Mouse (Mus musculus) myocyte (in vitro differentiated cells): ENCODE measurements at regions not wholly inside any gene's neighbourhood (a gene's known extent, or its start where the extent isn't known, plus 50 kb on each side); places are given as distances from the start of the nearest gene placed in this dataset.

Source experiments
- CEBPB ChIP-seq: IDR thresholded peaks from 2 replicates; pipeline ENCODE4 v1.6.1; 2011; ENCODE audit warnings: mild to moderate bottlenecking, moderate library complexity; ENCODE audit not compliant: poor library complexity, insufficient read depth, severe bottlenecking
- E2F4 ChIP-seq: IDR thresholded peaks from one replicate; pipeline ENCODE4 v1.6.1; 2011; ENCODE audit warnings: mild to moderate bottlenecking, control low read depth, moderate library complexity; ENCODE audit not compliant: insufficient read depth
- MAX ChIP-seq: IDR thresholded peaks from one replicate; pipeline ENCODE4 v1.6.1; 2011; ENCODE audit warnings: low read depth, mild to moderate bottlenecking, control low read depth
- MYOD1 ChIP-seq, 3 experiments: IDR thresholded peaks; one replicate each; pipeline ENCODE4 v1.6.1; 2011; ENCODE audit warnings: control low read depth in 2 of 3, low read depth in 2 of 3, mild to moderate bottlenecking in 2 of 3, moderate library complexity in 1 of 3; ENCODE audit not compliant: insufficient read length in 2 of 3, control insufficient read depth in 1 of 3
- POLR2A ChIP-seq: IDR thresholded peaks from one replicate; pipeline ENCODE4 v1.6.1; 2011; ENCODE audit warnings: low read depth, mild to moderate bottlenecking, control low read depth, moderate library complexity; ENCODE audit not compliant: insufficient read length
- POLR2AphosphoS2 ChIP-seq: IDR thresholded peaks from one replicate; pipeline ENCODE4 v1.6.1; 2011; ENCODE audit warnings: low read depth, control low read depth; ENCODE audit not compliant: insufficient read length
- TCF12 ChIP-seq: IDR thresholded peaks from one replicate; pipeline ENCODE4 v1.6.1; 2011; ENCODE audit warnings: mild to moderate bottlenecking, control low read depth; ENCODE audit not compliant: poor library complexity, insufficient read depth, severe bottlenecking
- USF1 ChIP-seq: IDR thresholded peaks from one replicate; pipeline ENCODE4 v1.6.1; 2011; ENCODE audit warnings: low read depth, mild to moderate bottlenecking, control low read depth, moderate library complexity

DNA sequence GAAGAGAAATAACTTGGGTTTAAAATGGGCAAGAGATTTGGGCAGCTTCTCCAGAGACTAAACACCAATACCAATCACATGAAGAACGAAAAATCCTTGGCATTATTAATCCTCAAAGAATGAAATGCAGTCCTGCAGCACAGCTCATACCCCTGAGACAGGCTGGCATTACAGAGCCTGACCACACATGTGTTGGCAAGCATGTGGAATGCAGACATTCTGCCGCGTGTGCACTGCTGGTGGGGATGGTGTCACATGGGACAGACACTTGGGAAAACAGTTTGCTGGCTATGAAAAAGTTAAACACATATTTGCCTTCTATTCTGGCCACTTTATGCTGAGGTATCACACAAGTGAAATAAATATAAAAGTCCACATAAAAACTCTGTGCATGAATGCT is 60.4 kb upstream of the Smad3 start:
- TF ChIP-seq POLR2A (no peak), MYOD1 (IDR thresholded peaks at IDR 0.05; ENCODE audit: control insufficient read depth in 1 of 3, insufficient read length in 2 of 3, low read depth in 2 of 3) (peak in 2 of 3 experiments; percentile 63 to 74), MAX (no peak), CEBPB (no peak), POLR2AphosphoS2 (no peak), TCF12 (no peak), USF1 (peak; percentile 70), E2F4 (no peak)
